Comparison of ENCODE assay signal across 7 mouse cellular contexts in the genomic region with DNA sequence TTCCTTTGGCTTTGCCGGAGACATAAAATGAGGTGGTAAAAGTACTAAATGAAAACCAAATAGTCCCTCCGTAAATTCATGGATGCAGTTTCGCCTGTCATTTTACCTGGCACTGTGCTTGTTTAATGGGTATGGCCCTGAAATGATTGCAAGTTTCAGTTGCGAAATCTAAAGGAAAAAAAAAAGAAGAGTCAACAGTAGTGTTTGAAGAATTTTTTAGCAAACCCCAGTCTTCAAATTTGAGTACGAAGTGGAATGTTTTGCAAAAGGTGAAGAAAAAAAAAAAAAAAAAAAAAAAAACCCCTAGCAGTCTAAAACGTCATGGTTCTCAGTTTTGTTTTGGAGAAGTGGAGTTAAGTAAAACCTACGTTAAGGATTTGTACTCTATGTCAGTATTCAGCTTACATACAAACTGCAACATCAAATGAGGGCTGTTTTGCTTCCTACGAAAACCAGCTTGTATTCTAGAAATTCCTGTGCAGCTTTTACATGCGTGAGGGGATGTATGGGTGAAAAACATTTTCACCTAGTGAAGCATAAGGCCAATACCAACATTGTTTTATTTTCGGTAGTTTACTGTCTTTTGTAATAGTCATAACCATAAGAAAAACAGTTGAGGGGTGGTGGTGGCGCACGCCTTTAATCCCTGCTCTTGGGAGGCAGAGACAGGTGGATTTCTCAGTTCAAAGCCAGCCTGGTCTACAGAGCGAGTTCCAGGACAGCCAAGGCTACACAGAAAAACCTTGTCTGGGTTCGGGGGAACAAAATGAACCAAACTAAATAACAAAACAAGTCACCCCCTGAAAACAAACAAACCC. TPM values are rescaled to one million over a fixed set of nuclear protein-coding genes. Genes with fewer than 3 reads are reported as not detected.
DNase-seq lines count a peak whose midpoint lies in the region; ATAC-seq and TF ChIP-seq lines count a peak whose summit lies in the region.

No protein-coding gene starts in this region.

- no peaks in the 10 kb centered on the region for H3K36me3 ChIP-seq in spleen, adult 2 months (ENCODE audit: control insufficient read depth, insufficient read depth, low read length)
- H3K36me3 ChIP-seq in intestine, embryonic 14.5 days (ENCODE audit: control insufficient read depth, insufficient read depth, low read length), result no peaks in the 10 kb centered on the region
- no peaks in the 10 kb centered on the region for H3K36me3 ChIP-seq in neural tube, embryonic 12.5 days

- no peak for ATAC-seq in intestine, embryonic 14.5 days (replicated peaks; ENCODE audit: low FRiP score, low TSS enrichment, low read depth)
- ATAC-seq in neural tube, embryonic 12.5 days (ENCODE audit: low FRiP score, low read depth), result no peak

- TF ChIP-seq POLR2A in spleen, adult 2 months (IDR thresholded peaks at IDR 0.05; ENCODE audit: low read depth, low read length), result no peak

- H3K4me2 ChIP-seq in intestine, embryonic 14.5 days (ENCODE audit: low read length), result peak overlapping the region; percentile 58
- peak overlapping the region; percentile 77 for H3K4me2 ChIP-seq in neural tube, embryonic 12.5 days (replicated peaks)

- TF ChIP-seq CTCF in spleen, adult 2 months (IDR thresholded peaks at IDR 0.05; ENCODE audit: extremely low read depth, insufficient read depth, insufficient read length, insufficient replicate concordance), result no peak

- DNase-seq in spleen, adult 2 months (ENCODE audit: low read depth in 1 of 2, low spot score in 2 of 2), result peak in 1 of 2 experiments; percentile 41
- no peak for DNase-seq in spleen, adult 18-20 months
- DNase-seq in embryo, embryonic 11 days, result peak; percentile 10
- DNase-seq in intestine, embryonic 14.5 days (ENCODE audit: low spot score), result no peak
- DNase-seq in frontal cortex, postnatal 14 days (ENCODE audit: low spot score in 2 of 2), result no peak
- DNase-seq in layer of hippocampus, postnatal 25 days (ENCODE audit: extremely low spot score in 1 of 2, low spot score in 1 of 2), result no peak

- no peaks in the 10 kb centered on the region for H3K27me3 ChIP-seq in spleen, adult 2 months (ENCODE audit: control insufficient read depth, insufficient read depth, low read length)
- no peaks in the 10 kb centered on the region for H3K27me3 ChIP-seq in intestine, embryonic 14.5 days (replicated peaks; ENCODE audit: control insufficient read depth, insufficient read depth, low read length)
- H3K27me3 ChIP-seq in neural tube, embryonic 12.5 days (replicated peaks), result no peaks in the 10 kb centered on the region

- H3K27ac ChIP-seq in spleen, adult 2 months (ENCODE audit: insufficient read depth, low read length), result no peak overlapping the region; the same call in 1 of the 2 replicates
- peak overlapping the region; percentile 98 for H3K27ac ChIP-seq in intestine, embryonic 14.5 days (ENCODE audit: low read depth)
- no peak overlapping the region for H3K27ac ChIP-seq in neural tube, embryonic 12.5 days

- WGBS in spleen, adult 2 months, result 24% methylated on average over 14 of the region's 14 CpGs
- 41% methylated on average over 14 of the region's 14 CpGs for WGBS in intestine, embryonic 14.5 days
- WGBS in neural tube, embryonic 12.5 days, result 48% methylated on average over 14 of the region's 14 CpGs

- H3K4me3 ChIP-seq in spleen, adult 2 months (ENCODE audit: extremely low read depth, insufficient read depth, insufficient read length), result peak overlapping the region; percentile 45; the same call in 1 of the 2 replicates
- H3K4me3 ChIP-seq in intestine, embryonic 14.5 days (ENCODE audit: low read depth, low read length), result peak overlapping the region; percentile 62
- H3K4me3 ChIP-seq in neural tube, embryonic 12.5 days, result peak overlapping the region; percentile 67; the same call in 1 of the 2 replicates

- no peaks in the 10 kb centered on the region for H3K9me3 ChIP-seq in intestine, embryonic 14.5 days (ENCODE audit: control insufficient read depth, low read length)
- no peaks in the 10 kb centered on the region for H3K9me3 ChIP-seq in neural tube, embryonic 12.5 days

- H3K9ac ChIP-seq in intestine, embryonic 14.5 days (ENCODE audit: low read length), result peak overlapping the region; percentile 92
- no peak overlapping the region for H3K9ac ChIP-seq in neural tube, embryonic 12.5 days

- H3K4me1 ChIP-seq in spleen, adult 2 months (ENCODE audit: control insufficient read depth, insufficient read depth, insufficient read length), result no peaks in the 10 kb centered on the region; the same call in 1 of the 2 replicates
- H3K4me1 ChIP-seq in intestine, embryonic 14.5 days (replicated peaks; ENCODE audit: control insufficient read depth, insufficient read depth, low read length), result peaks cover 4% of the 10 kb centered on the region
- peaks cover 4% of the 10 kb centered on the region for H3K4me1 ChIP-seq in neural tube, embryonic 12.5 days

RNA-seq across cellular contexts. Expression of gene Atl3, which starts 1.6 kb away (rescaled TPM):
- 6.1 and 6.7 TPM in 2 replicates for polyA plus RNA-seq in spleen, adult 2 months (2012; rRNA removed)
- polyA plus RNA-seq in intestine, embryonic 14.5 days (2014; fragmentation: Nextera tagmentation; extraction: Ambion mirVana), result 12.1 and 15.4 TPM in 2 replicates
- polyA plus RNA-seq in neural tube, embryonic 12.5 days (2016; fragmentation: Nextera tagmentation; extraction: Ambion mirVana), result 7.3 and 8.3 TPM in 2 replicates
- total RNA-seq in layer of hippocampus, postnatal 25 days (2021), result 10 to 100 TPM; 20.4 to 22.1 TPM

RNA-seq across cellular contexts. Expression of gene Rtn3, which starts 12.3 kb away (rescaled TPM):
- polyA plus RNA-seq in spleen, adult 2 months (2012; rRNA removed), result 39.6 and 53.4 TPM in 2 replicates
- polyA plus RNA-seq in intestine, embryonic 14.5 days (2014; fragmentation: Nextera tagmentation; extraction: Ambion mirVana), result 117 and 123 TPM in 2 replicates
- 390 and 430 TPM in 2 replicates for polyA plus RNA-seq in neural tube, embryonic 12.5 days (2016; fragmentation: Nextera tagmentation; extraction: Ambion mirVana)
- total RNA-seq in layer of hippocampus, postnatal 25 days (2021), result 100 to 1,000 TPM; 798 to 841 TPM
